Comparison of ENCODE assay signal across 1 mouse cellular context in genomic region chr5:107359395-107360053, GRCm38 (mm10).
A peak's percentile ranks its signal among the peaks of the same experiment; 100 is the strongest.
TF ChIP-seq lines count a peak whose summit lies in the region.

No protein-coding gene starts in this region.

TF ChIP-seq in CH12.LX, 34 proteins besides CTCF, POLR2A, EP300 and RAD21 (continued from another document):
- no peak for TF ChIP-seq USF2 (conservative IDR thresholded peaks at IDR 0.05; ENCODE audit: low read depth, low read length)
- no peak for TF ChIP-seq RCOR1 (conservative IDR thresholded peaks at IDR 0.05; ENCODE audit: low read depth, low read length)
- no peak for TF ChIP-seq SMC3 (IDR thresholded peaks at IDR 0.05; ENCODE audit: low read depth, low read length)
- TF ChIP-seq TBP (conservative IDR thresholded peaks at IDR 0.05; ENCODE audit: low read depth, low read length) = 0 out of 2 replicates have a peak, but pooled peaks have one; percentile 42
- no peak for TF ChIP-seq USF1 (IDR thresholded peaks at IDR 0.05; ENCODE audit: low read depth, low read length)
- TF ChIP-seq GABPA (IDR thresholded peaks at IDR 0.05; ENCODE audit: insufficient replicate concordance, low read depth, low read length) = no peak
- no peak for TF ChIP-seq NELFE (IDR thresholded peaks at IDR 0.05; ENCODE audit: low read depth, low read length)
- TF ChIP-seq JUN (IDR thresholded peaks at IDR 0.05; ENCODE audit: insufficient read depth, low read depth, low read length) = no peak
- TF ChIP-seq CHD2 (IDR thresholded peaks at IDR 0.05; ENCODE audit: low read length) = no peak
- no peak for TF ChIP-seq ZKSCAN1 (IDR thresholded peaks at IDR 0.05; ENCODE audit: borderline replicate concordance, low read depth, low read length)
- peak; percentile 69; the same call in 1 of the 2 replicates for TF ChIP-seq MAZ (IDR thresholded peaks at IDR 0.05; ENCODE audit: low read depth, low read length)
